Mouse (Mus musculus) heart, embryonic 13.5 days (tissue): ENCODE data around the gene Dlg2. TPM values are rescaled to one million over a fixed set of nuclear protein-coding genes. Genes with fewer than 3 reads are reported as not detected.

Experiments
- ATAC-seq: fragments of 200-750 bp; cut with Nextera tagmentation; 2 replicates; pipeline ENCODE4 v1.8.0; 2017; ENCODE audit warnings: moderate TSS enrichment; ENCODE audit not compliant: insufficient number of reproducible peaks, low FRiP score, low TSS enrichment; ENCODE audit errors: extremely low read depth
- H3K27ac ChIP-seq: fragments of 300-500 bp; sonication (generic); replicated peaks from 2 replicates; pipeline ENCODE4 v1.5.1; 2015; ENCODE audit warnings: moderate library complexity, mild to moderate bottlenecking, inconsistent platforms
- H3K27me3 ChIP-seq: fragments of 300-500 bp; sonication (generic); replicated peaks from 2 replicates; pipeline ENCODE4 v1.6.1; 2015; ENCODE audit warnings: mild to moderate bottlenecking, inconsistent platforms
- H3K36me3 ChIP-seq: fragments of 300-500 bp; sonication (generic); 2 replicates; pipeline ENCODE4 v1.6.1; 2015; ENCODE audit warnings: mild to moderate bottlenecking, inconsistent platforms
- H3K4me1 ChIP-seq: fragments of 300-500 bp; sonication (generic); 2 replicates; pipeline ENCODE4 v1.6.1; 2015; ENCODE audit warnings: inconsistent platforms
- H3K4me2 ChIP-seq: fragments of 300-500 bp; sonication (generic); 2 replicates; pipeline ENCODE4 v1.6.1; 2015; ENCODE audit warnings: inconsistent platforms, mild to moderate bottlenecking, moderate library complexity
- H3K4me3 ChIP-seq: fragments of 300-500 bp; sonication (generic); 2 replicates; pipeline ENCODE4 v1.5.1; 2015; ENCODE audit warnings: moderate library complexity, mild to moderate bottlenecking, inconsistent platforms
- H3K9ac ChIP-seq: fragments of 300-500 bp; sonication (generic); 2 replicates; pipeline ENCODE4 v1.6.1; 2015; ENCODE audit warnings: inconsistent platforms, mild to moderate bottlenecking, moderate library complexity
- H3K9me3 ChIP-seq: fragments of 300-500 bp; sonication (generic); 2 replicates; pipeline ENCODE4 v1.6.1; 2016; ENCODE audit warnings: inconsistent platforms
- WGBS: fragments of 180-500 bp; shearing (Covaris S2); methylation state at CpG from one replicate; pipeline ENCODE4 v1.1.7; 2015; ENCODE audit warnings: mixed read lengths; 5-methylcytosine and 5-hydroxymethylcytosine counted together
- polyA plus RNA-seq: library from polyadenylated mRNA; unstranded; fragments of >200 nt; fragmentation: Nextera tagmentation; extraction: Ambion mirVana; gene quantifications from 2 replicates; pipeline ENCODE4 v1.2.1, GENCODE M21; 2015

The Dlg2 gene
- polyA plus RNA-seq, 1 experiment from 2014 or later, result 7.2 TPM

DNA sequence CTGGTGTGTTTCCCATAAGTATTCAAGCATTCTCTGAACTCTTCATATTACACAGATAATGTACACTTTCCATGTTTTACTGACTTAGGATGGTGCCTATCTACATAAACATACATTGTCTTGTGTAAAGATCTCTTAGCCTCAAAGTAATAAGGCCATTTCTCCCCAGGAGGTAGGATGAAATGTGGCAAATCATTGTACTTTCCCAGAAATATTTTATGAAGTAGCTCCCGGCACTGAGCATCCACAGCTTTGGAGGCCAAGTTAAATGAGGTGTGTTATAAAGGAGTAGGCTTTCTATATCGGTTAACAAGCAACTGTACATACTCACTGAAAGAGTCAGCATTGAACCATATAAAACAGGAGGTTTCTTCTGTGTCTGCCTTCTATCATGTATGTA is 1960.7 kb downstream of the Dlg2 start:
- no peaks in the 10 kb centered on the region for H3K9me3 ChIP-seq
- ATAC-seq, result no peak
- 81% methylated on average over 2 of the region's 2 CpGs for WGBS
- H3K27me3 ChIP-seq, result no peaks in the 10 kb centered on the region
- no peak overlapping the region for H3K27ac ChIP-seq
- no peak overlapping the region for H3K4me3 ChIP-seq
- H3K36me3 ChIP-seq, result no peaks in the 10 kb centered on the region; the same call in 1 of the 2 replicates
- no peak overlapping the region for H3K4me2 ChIP-seq
- no peaks in the 10 kb centered on the region for H3K4me1 ChIP-seq
- H3K9ac ChIP-seq, result no peak overlapping the region

GRCm38 (mm10) chr7:92439503-92440487 is 1963.3 kb downstream of the Dlg2 start:
- no peak overlapping the region for H3K4me2 ChIP-seq
- WGBS, result 73% methylated on average over 8 of the region's 8 CpGs
- no peak for ATAC-seq
- H3K4me3 ChIP-seq, result no peak overlapping the region
- no peaks in the 10 kb centered on the region for H3K9me3 ChIP-seq
- H3K27ac ChIP-seq, result no peak overlapping the region
- no peaks in the 10 kb centered on the region for H3K4me1 ChIP-seq
- peaks cover 6% of the 10 kb centered on the region; the same call in 1 of the 2 replicates for H3K36me3 ChIP-seq
- H3K9ac ChIP-seq, result no peak overlapping the region
- H3K27me3 ChIP-seq, result no peaks in the 10 kb centered on the region

DNA sequence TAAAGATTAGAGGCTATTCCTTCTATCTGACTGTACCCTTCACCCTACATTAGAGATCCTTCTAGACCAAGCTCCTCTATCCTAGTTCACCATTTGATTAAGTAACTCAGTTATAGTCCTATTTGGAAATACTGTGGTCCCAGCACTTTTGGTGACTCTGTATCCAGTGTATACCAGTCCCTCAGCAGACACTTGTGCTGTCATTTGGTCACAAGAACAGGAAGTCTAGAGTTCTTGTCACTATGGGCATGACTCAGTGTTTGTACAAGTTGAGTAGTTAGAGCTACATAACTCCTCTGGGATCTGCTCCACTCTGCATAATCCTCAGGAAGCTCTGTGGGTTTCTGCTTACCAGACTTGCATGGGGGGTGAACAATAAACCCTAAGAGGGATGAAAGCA is 1965.1 kb downstream of the Dlg2 start:
- Histone ChIP-seq H3K4me1 (no peaks in the 10 kb centered on the region), H3K27me3 (no peaks in the 10 kb centered on the region), H3K4me2 (no peak overlapping the region), H3K9ac (no peak overlapping the region), H3K4me3 (no peak overlapping the region), H3K36me3 (peaks cover 6% of the 10 kb centered on the region; the same call in 1 of the 2 replicates), H3K9me3 (no peaks in the 10 kb centered on the region), H3K27ac (no peak overlapping the region)
- no peak for ATAC-seq

- no peaks in the 10 kb centered on the region for H3K9me3 ChIP-seq
- no peak for ATAC-seq
- WGBS, result 80% methylated on average over 4 of the region's 4 CpGs
- no peak overlapping the region for H3K4me3 ChIP-seq
- no peak overlapping the region for H3K9ac ChIP-seq
- peaks cover 6% of the 10 kb centered on the region; the same call in 1 of the 2 replicates for H3K36me3 ChIP-seq
- H3K4me1 ChIP-seq, result no peaks in the 10 kb centered on the region
- no peaks in the 10 kb centered on the region for H3K27me3 ChIP-seq
- no peak overlapping the region for H3K4me2 ChIP-seq
- H3K27ac ChIP-seq, result no peak overlapping the region
Measured at GRCm38 (mm10) chr7:92442082-92442481, 1965.6 kb downstream of the Dlg2 start.

DNA sequence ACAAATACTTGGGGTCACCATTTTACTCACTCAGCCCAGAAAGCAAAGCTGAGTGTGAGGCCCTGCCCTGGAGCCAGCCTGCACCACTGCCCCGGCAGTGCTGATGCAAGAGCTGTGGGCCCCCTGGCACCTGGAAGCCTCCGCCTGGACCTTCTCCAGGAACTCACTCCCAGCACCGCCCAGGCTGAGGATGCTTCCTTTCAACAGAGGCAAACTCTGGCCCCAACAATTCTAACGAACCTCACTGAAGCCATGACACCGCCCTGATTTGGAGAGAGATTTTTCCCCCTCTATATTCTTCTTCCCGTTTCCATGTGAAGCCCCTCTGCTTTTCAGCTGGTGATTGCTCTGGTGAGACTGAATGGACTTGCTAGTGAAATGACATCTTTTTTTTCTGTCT is 1971.5 kb downstream of the Dlg2 start:
- H3K36me3 ChIP-seq, result peaks cover 6% of the 10 kb centered on the region; the same call in 1 of the 2 replicates
- no peak for ATAC-seq
- H3K9ac ChIP-seq, result no peak overlapping the region
- no peak overlapping the region for H3K4me3 ChIP-seq
- H3K27ac ChIP-seq, result no peak overlapping the region
- no peak overlapping the region for H3K4me2 ChIP-seq
- WGBS, result 52% methylated on average over 6 of the region's 6 CpGs
- H3K27me3 ChIP-seq, result no peaks in the 10 kb centered on the region
- H3K9me3 ChIP-seq, result no peaks in the 10 kb centered on the region
- H3K4me1 ChIP-seq, result peaks cover 5% of the 10 kb centered on the region; the same call in 1 of the 2 replicates

DNA sequence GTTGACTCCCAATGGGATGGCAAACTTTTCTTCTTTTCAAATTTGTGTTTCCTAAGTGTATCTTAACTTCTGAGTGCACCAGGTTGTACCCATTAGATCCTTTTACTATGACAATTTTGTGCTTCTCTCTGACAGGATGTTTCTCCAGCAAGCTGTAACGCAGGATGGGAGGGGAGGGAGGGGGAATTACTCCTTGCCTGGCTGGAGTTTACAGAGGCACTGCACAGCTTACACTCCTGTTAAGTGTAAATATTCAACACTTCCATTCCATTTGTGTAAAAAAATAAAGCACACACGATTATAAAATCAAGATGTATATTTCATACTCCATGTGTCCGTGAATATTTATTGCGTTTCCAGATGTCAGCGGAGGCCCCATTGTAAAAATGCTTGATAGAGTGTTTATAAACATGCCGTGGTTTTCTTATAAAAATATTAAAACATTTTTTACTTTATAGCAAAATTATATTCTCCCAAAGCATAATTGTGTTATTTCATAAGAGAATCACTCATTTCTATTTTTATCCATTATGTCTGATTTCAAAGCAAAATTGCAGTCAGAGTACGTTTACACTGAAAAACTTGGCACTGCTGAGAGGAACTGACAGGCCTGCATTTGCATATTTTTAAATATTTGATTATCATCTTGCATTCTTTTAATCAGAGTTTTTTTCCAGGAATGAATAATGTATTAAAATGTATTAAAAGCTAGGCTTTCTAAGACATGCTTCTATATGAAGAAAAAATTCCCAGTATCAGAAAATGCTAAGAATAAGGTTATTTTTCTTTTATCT is 1972.5 kb downstream of the Dlg2 start:
- WGBS, result 70% methylated on average over 7 of the region's 7 CpGs
- H3K27me3 ChIP-seq, result no peaks in the 10 kb centered on the region
- no peaks in the 10 kb centered on the region for H3K9me3 ChIP-seq
- H3K4me2 ChIP-seq, result no peak overlapping the region
- no peak overlapping the region for H3K9ac ChIP-seq
- H3K27ac ChIP-seq, result no peak overlapping the region
- no peak for ATAC-seq
- no peak overlapping the region for H3K4me3 ChIP-seq
- peaks cover 5% of the 10 kb centered on the region; the same call in 1 of the 2 replicates for H3K4me1 ChIP-seq
- H3K36me3 ChIP-seq, result peaks cover 6% of the 10 kb centered on the region; the same call in 1 of the 2 replicates

- no peak overlapping the region for H3K9ac ChIP-seq
- ATAC-seq, result no peak
- no peak overlapping the region for H3K27ac ChIP-seq
- no peaks in the 10 kb centered on the region for H3K9me3 ChIP-seq
- no peaks in the 10 kb centered on the region for H3K36me3 ChIP-seq
- H3K4me2 ChIP-seq, result no peak overlapping the region
- H3K4me1 ChIP-seq, result peaks cover 28% of the 10 kb centered on the region
- H3K27me3 ChIP-seq, result no peaks in the 10 kb centered on the region
- WGBS, result 56% methylated on average over 2 of the region's 2 CpGs
- H3K4me3 ChIP-seq, result no peak overlapping the region
Measured at GRCm38 (mm10) chr7:92454176-92454575, 1977.7 kb downstream of the Dlg2 start.

DNA sequence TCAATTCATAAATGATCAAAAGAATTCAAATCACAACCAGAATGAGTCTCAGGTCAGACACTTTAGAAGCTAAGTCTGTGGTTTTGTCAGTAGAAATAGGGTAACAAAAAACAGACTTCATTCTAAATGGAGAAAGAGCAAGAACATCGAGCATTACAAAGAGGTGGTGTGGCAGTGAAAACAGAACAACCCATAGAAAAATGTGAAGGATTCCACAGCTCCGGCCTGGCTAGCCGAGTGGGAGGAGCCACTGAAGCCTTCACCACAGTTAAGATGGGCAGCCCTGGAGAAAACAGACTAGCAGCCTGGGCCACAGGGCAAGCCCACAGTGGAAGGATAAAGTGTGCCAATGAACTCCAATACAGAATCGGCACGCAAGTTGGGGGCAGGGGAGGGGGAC is 1979.5 kb downstream of the Dlg2 start:
- peak overlapping the region; percentile 66 for H3K27ac ChIP-seq
- H3K4me2 ChIP-seq, result no peak overlapping the region
- no peak overlapping the region for H3K4me3 ChIP-seq
- ATAC-seq, result no peak
- no peaks in the 10 kb centered on the region for H3K36me3 ChIP-seq
- peaks cover 28% of the 10 kb centered on the region for H3K4me1 ChIP-seq
- 26% methylated on average over 5 of the region's 5 CpGs for WGBS
- no peaks in the 10 kb centered on the region for H3K9me3 ChIP-seq
- H3K9ac ChIP-seq, result no peak overlapping the region
- H3K27me3 ChIP-seq, result no peaks in the 10 kb centered on the region

- no peaks in the 10 kb centered on the region for H3K36me3 ChIP-seq
- H3K27ac ChIP-seq, result peak overlapping the region; percentile 80
- peak overlapping the region; percentile 16; the same call in 1 of the 2 replicates for H3K4me2 ChIP-seq
- H3K4me1 ChIP-seq, result peaks cover 28% of the 10 kb centered on the region
- no peak overlapping the region for H3K9ac ChIP-seq
- no peaks in the 10 kb centered on the region for H3K27me3 ChIP-seq
- no peak overlapping the region for H3K4me3 ChIP-seq
- H3K9me3 ChIP-seq, result no peaks in the 10 kb centered on the region
- 3% methylated on average over 4 of the region's 4 CpGs for WGBS
- peak; percentile 79; the same call in 1 of the 2 replicates for ATAC-seq
Measured at GRCm38 (mm10) chr7:92457791-92458190, 1981.3 kb downstream of the Dlg2 start.

- Histone ChIP-seq H3K4me2 (no peak overlapping the region), H3K27me3 (no peaks in the 10 kb centered on the region), H3K4me3 (no peak overlapping the region), H3K9me3 (no peaks in the 10 kb centered on the region), H3K4me1 (peaks cover 32% of the 10 kb centered on the region), H3K27ac (peak overlapping the region; percentile 80), H3K36me3 (no peaks in the 10 kb centered on the region), H3K9ac (no peak overlapping the region)
- no peak for ATAC-seq
- WGBS, result 56% methylated on average over 4 of the region's 4 CpGs
Measured at GRCm38 (mm10) chr7:92458308-92458707, 1981.8 kb downstream of the Dlg2 start.

- Histone ChIP-seq H3K27ac (peak overlapping the region; percentile 36; the same call in 1 of the 2 replicates), H3K27me3 (no peaks in the 10 kb centered on the region), H3K4me3 (no peak overlapping the region), H3K9ac (no peak overlapping the region), H3K4me1 (peaks cover 34% of the 10 kb centered on the region), H3K36me3 (no peaks in the 10 kb centered on the region), H3K9me3 (no peaks in the 10 kb centered on the region), H3K4me2 (no peak overlapping the region)
- ATAC-seq, result no peak
Measured at GRCm38 (mm10) chr7:92460578-92460977, 1984.1 kb downstream of the Dlg2 start.
